Mouse (Mus musculus) embryo, embryonic 11.5 days (tissue): ENCODE measurements at regions not wholly inside any gene's neighbourhood (a gene's known extent, or its start where the extent isn't known, plus 50 kb on each side); places are given as distances from the start of the nearest gene placed in this dataset.
A peak's percentile ranks its signal among the peaks of the same experiment; 100 is the strongest.

Source experiments
- DNase-seq: peaks from one replicate; pipeline ENCODE4 v3.0.0-alpha.2; 2012; ENCODE audit warnings: low read depth, low spot score

DNA sequence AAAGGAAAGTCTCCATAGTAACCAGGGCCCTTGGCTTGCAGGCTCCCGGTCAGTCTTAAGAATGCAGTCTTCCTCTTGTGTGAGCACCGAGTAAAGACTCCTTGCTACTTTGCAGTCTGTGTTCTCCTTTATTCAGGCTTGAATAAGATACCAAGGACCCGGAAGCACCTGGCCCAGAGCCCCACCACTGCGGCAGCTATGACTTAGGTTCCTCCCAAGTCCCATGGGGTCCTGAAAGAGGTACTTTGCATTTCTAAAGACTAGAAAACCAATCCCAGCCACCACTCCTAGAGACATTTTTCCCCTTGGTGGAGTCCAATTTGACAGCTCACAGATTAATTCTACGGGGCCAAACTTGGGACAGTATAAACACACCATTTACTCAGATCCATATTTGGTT is 51.7 kb upstream of the Tspan11 start:
- DNase-seq: no peak

DNA sequence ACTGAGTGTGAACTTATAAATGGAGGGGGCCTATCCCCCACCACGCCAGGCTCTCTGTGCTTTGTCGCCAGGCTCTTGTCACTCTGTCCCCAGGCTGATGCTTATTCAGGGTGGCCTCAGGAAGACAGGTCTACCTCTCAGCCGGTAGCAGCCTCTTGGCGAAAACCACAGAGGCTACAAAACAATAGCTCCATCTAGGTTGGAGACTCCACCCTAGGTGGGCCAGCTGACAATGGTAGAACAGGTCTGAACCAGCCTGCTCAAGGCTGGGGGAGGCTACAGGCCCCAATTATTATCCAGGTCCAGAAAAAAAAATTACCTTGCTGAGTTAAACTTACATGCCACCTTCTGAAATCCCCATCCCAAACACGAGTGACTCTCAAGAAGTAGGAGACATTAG is 59.0 kb upstream of the Tspan11 start:
- no peak for DNase-seq

DNA sequence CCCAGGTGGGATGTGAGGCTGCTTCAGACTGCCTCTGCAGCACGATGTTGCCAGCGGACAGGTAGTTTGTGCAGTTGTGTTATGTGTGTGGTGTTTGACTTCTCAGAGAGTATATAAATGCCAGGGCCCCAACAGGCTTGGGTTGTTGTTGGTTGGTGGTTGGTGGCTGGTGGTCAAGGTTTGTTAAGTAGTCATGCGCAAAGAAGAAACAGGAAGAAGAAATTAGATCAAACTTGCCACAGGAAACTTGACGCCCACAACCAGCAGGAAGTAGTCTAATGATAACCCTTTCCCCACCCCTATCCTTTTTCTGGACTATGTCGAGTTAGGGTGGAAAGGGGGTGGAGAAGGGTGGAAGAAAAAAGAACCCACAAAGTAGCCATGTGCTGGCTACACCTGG is 56.2 kb upstream of the Prmt8 start:
- DNase-seq: no peak

GRCm38 (mm10) chr6:127823718-127824117 is 54.4 kb upstream of the Prmt8 start:
- no peak for DNase-seq

DNA sequence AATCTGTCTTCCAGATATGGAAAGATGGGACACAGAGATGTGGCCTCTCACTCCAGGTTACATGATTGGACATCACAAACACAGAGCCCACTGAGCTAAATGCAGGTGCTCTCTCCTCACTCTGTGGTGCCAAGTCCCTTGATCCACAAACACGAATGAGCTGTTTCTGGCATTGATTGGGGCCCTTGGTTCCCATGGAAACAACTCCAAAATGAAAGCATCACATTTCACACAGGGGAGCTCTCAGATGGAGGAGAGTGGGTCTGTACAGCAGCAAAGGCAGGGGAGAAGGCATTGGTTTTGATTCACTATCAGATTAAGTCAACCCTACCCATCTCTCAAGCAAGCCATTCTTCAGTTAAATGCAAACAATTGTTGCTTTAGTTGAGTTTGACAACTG is 51.3 kb upstream of the Prmt8 start:
- DNase-seq: peak; percentile 2
